Mouse (Mus musculus): ENCODE results near the gene Maff.

The Maff gene

DNA sequence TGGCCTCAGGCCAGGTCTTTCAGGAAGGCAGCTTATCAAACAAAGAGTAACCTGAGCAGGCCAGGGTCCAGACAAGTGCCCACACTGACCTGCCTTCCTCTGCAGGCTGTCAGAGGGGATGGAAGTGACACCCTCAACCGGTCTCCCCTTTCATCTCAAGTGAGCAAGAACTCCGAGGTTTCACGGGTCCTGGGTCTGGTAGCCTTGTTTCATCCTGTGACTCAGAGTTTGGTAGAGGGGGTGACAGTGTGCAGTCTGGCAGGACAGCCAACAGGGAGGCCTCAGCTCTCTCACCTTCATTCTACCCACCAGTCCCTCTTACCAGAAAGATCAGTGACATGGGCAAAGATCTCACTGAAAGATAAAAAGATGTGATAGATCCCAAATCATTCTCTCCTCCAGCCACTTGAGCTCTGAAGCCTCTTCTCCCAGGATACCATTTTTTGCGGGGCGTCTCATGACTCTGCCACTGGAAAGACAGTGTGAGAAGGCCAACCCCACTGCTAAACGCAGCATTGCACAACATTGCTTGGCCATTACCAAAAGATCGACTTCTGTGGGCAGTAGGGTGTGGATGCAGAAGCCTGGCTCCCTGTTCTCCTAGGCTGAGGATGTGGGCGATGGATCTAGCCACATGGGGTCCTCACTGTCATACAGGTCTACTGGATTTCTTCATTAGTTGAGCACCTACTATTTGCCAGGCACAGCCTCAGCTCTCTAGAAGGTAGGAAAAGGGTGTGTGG is at the start of gene Maff:
Gene Maff, plus strand, starts transcription at position 571 of the 743 bp plus-strand sequence.
- no peak for DNase-seq (ENCODE audit: low spot score)

DNA sequence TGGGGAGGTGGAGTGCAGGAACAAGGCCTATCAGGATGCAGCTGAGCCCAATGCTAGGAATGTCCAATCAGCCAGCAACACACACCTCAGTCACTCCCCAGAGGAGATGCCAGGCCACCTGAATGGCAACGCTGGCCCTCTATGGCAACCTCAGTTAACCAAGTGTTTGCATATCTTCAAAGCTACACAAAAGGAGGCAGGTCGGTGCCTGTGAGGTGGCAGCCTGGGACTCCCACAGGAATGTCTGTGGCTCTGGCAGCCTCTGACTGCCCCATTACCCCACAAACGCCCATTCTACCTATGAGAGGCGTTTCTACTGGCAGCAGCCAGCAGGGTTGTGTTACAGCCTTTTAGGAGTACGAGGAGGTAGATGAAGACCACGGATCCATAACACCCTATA is 47.9 kb upstream of the Maff start:
- DNase-seq (ENCODE audit: low spot score): no peak

DNA sequence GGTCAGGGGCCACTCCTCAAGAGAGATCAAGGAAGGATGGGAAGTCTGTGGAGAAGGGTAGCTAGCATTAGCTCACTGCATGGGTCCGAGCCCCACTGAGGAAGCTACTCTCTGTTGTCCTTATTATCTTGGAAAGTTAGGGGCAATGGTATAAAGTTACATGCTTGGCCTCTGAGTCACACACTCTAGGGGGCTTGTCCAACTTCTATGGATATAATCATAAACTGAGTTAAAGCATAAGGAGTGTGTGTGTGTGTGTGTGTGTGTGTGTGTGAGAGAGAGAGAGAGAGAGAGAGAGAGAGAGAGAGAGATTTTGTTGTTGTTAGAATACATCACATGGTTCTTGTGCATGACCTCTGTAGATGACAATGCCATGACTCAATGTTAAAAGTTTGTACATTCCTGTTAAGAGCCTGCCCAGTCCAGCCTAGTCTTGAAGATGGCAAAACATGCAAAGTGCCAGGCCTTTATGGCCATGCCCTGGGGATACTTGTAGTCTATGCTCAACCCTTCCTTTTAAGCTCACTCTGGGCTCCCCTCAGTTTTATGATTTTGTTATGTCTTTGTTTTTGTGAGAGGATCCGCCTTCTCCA is 46.8 kb upstream of the Maff start:
- DNase-seq (ENCODE audit: low spot score): no peak

DNA sequence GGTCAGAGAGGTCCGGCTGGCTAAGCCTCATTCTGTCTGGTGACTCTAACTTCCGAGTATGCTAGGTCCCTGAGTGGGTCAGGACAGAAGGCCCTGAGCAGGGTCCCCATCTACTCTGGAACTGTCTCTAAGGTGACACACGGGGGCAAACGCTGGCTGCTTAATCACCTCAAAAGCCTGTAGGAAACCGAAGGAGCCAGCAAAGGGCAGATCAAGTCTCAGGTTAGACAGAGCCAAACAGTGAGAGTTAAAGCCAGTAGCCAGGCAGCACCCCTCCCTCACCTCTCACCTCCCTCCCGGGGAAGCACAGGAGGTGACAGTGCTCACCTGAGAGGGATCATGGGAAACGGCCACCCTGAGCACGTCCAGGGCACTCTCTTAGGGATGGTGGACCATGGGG is 42.7 kb upstream of the Maff start:
- DNase-seq (ENCODE audit: low spot score): no peak

DNA sequence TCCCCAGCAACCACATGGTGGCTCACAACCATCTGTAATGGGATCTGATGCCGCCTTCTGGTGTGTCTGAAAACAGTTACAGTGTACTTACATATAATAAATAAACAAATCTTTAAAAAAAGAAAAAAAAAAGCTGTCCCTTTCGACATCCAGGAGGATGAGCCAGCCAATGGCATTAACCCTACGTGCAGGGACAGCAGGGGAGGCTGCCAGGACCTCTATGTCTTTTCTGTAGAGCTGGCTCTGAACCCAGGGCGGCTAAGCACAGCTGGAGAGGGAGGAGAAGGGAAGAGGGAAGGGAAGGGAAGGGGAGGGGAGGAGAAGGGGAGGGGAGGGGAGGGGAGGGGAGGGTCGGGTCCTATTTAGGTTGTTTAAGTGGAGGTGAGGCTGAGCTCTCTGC is 41.6 kb upstream of the Maff start:
- DNase-seq (ENCODE audit: low spot score): no peak

DNA sequence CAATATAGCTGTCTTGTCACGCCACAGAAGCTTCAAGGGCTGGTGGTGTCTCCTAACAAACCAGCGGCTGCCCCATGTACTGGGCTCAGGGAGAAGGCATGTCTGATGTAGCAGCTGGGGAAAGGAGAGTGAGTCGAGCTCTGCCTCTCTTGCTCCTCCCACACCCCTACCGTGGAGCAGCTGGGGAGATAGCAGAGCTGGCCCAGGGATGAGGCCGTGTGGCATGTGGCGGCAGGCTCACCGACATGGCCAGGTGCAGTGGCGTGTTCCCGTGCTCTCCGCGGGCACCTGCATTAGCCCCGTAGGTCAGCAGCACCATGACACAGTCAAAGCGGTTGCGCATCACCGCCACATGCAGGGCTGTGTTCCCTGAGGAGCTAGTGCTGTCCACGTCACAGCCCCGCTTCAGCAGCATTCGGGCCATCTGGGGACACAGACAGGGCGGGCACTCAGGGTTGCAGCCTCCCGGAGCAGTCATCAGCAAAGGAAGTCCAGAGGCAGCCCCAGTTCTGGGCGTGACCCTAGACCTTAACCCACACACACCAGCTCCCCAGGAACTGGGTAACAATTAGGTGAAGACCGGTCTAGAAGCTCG is 40.3 kb upstream of the Maff start:
- no peak for DNase-seq (ENCODE audit: low spot score)

DNA sequence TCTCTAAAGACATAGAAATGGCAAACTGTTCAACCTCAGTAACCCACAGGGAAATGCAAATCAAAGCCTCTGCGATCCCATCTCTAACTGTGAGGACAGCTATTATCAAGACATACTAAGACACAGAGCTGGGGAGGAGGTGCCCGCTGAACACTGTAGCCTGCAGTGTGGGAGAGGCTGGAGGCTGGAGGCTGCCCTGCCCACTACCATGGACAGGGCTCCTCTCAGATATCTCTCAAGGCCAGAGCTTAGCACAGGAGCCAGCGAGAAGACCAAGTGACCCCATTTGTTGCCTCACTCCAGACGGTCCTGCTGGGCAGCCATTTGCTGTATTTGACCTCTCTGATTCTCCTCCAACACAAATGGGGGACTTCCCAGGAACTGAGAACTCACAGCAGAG is 38.6 kb upstream of the Maff start:
- DNase-seq (ENCODE audit: low spot score): peak; percentile 55

DNA sequence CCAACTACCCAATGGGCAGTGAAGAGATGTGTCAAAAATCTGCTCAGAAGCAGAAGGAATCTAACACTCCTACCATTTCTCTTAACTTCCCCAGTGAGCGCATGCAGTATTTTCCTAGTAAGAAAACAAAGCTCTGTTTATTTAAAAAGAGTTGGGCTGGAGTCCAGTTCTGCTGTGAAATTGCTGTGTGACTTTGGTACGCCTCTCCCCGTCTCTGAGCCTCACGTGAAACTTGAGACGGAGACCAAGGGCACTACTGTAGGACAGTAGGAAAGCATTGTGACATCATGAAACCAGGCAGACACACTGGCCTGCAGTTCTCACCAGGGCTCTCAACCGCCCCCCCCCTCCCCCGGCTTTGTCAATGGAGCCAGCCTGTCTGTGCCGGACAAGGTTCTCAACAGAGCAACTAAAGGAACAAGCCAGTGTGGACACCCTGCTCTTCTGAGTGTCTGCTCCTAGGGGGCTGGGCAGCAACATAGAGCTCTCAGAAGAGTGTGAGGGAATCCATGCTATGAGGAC is 32.5 kb upstream of the Maff start:
- DNase-seq (ENCODE audit: low spot score): no peak

DNA sequence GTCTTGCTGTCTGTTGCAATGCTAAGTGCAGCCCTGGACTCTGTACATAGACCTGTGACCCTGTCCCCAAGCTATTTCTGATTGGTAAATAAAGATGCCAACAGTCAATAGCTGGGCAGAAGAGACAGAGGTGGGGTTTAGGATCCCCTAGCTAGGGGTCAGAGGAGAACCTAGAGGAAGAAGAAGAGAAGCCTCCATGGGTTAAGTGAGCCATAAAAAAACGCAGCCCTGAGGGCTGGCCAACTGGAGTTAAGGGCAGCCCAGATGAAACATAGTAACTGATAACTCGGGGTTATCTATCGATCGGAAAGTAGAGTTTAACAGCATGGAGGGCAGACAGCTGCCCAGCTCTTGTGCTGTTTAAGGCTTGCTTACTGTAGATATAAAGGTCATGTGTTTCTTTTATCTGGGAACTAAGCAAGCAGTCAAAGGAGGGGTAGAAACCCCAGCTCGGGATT is 24.7 kb upstream of the Maff start:
- no peak for DNase-seq (ENCODE audit: low spot score)

DNA sequence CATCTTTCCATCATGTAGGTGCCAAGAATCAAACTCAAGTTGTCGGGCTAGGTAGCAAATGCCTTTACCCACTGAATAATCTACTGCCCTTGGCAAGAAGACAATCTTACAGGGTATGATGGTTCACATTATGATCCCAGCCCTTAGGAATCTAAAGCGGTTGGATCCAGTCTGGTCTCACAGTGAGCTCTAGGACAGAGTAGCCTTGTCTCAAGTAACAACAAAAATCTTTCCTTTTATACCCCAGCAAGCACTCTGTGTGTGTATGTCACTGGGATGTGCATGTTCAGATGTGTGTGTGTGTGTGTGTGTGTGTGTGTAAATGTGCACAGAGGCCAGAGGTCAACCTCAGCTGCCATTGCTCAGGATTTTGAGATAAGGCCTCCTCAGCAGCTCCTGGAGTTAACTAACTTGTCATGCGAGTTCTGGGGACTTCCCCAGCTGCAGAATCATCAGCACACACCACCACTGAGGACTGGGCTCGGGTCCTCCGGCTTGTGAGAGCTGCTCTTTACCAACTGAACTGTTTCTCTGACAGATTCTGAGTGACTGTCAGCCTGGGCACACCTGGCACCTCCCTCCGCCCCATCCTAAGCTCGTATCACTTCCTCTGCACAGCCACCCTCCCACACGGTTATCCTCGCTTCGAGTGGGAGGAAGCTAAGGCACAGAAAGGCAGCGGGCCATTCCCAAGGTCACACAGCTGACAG is 24.0 kb upstream of the Maff start:
- DNase-seq (ENCODE audit: low spot score): peak; percentile 73

DNA sequence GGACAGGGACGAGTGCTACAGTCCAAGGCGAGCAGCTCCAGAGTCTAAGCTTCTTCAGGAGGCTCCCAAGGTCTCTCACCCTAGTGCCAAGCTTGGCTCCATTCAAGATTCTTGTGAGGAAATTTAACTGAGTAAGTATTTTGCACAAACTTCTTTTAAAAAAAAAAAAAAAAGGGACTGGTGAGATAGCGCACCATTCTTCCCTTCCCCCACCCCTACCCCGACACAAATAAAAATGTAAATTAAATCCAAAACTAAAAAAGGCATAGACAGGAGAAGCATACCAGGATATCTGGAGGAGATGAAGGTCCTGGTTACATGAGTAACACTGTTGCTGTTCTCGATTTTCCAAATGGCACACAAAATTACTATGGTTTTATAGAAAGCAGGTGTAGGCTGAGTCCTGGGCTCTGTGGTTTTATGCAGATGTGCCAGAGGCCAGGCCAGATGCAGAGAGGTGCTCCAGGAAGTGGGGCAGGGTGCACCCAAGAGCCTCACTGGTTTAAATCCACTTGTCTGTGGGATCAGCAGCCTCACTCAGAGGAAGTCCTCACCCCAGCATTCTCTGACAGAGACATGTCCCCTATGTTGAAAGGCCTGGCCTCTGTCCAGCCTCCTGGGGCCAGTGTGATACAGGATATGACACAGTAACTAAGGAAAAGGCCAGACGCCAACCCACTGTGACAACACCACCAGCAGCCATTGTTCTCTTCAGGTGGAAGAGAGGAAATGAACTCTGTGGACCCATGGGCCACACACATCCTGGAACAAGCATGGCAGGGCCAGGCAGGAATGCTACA is 23.2 kb upstream of the Maff start:
- peak; percentile 41 for DNase-seq (ENCODE audit: low spot score)

DNA sequence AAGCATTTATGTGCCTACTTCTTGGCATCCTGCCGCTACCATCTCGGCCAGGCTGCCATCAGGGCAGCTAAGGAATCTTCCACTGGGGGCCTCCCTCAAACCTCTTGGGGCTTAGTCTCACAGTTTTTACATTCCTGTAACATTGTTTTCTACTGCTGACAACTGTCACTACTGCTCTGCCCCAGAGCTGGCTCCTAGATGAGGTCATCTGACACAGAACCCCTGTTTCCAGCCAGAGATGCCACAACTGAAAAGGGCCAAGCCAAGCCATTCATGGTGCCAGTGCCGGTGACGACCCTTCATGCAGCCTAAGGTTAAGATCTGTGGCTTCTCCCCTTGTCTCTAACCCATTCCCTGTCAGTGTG is 22.6 kb upstream of the Maff start:
- no peak for DNase-seq (ENCODE audit: low spot score)

DNA sequence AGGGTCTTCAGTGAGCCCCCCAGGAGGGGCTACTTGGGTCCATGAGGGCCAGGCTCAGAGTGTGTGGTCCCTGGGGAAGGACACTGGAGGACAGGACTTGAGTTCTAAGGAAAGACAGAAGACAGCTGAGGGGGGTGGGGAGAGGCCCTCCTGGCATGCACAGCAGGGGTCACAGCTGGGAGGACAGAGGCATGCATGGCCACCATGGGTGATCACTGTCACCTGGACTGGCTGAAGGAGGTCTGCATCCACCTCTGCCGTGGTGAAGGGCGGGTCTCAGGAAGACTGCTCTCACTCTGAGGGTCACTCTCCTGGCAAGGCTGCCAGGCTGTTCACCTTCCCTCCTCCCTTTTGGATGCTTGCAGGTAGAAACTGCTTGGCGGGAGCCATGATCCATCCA is 22.0 kb upstream of the Maff start:
- no peak for DNase-seq (ENCODE audit: low spot score)

DNA sequence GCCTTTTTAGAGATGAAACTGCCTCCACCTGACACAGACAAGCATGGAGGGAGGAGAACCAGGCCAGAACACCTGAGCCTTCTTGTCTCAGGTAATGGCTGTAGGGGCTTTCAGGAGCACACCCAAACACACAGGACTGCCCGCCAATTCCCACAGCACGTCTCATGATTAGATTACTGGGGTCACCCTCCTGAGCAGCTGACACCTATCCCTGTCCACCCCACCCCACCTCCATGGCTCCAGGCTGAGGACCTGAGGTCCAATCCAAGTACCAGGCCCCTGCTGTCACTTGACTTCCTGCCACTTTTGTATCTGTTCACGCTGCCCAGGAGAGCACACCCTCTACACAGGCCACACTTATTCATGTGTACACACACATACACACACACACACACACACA is 20.7 kb upstream of the Maff start:
- no peak for DNase-seq (ENCODE audit: low spot score)

DNA sequence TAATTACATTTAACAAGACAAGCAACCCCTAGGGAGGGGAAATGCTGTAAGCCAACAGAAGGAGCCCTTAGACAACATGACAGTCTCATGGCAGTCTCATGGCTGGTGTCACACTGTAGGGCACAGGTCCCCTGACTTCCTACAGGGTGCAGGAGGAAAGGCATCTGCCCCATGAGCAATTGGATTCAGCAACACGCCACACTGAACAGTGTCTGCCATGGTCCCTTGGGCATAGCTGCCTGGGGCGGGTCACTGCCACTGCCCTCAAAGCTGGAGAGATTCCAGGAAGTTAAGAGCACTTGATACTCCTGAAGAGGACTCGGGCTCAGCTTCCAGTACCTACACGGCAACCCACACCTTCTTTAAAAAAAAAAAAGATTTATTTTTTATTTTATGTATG is 20.2 kb upstream of the Maff start:
- no peak for DNase-seq (ENCODE audit: low spot score)

DNA sequence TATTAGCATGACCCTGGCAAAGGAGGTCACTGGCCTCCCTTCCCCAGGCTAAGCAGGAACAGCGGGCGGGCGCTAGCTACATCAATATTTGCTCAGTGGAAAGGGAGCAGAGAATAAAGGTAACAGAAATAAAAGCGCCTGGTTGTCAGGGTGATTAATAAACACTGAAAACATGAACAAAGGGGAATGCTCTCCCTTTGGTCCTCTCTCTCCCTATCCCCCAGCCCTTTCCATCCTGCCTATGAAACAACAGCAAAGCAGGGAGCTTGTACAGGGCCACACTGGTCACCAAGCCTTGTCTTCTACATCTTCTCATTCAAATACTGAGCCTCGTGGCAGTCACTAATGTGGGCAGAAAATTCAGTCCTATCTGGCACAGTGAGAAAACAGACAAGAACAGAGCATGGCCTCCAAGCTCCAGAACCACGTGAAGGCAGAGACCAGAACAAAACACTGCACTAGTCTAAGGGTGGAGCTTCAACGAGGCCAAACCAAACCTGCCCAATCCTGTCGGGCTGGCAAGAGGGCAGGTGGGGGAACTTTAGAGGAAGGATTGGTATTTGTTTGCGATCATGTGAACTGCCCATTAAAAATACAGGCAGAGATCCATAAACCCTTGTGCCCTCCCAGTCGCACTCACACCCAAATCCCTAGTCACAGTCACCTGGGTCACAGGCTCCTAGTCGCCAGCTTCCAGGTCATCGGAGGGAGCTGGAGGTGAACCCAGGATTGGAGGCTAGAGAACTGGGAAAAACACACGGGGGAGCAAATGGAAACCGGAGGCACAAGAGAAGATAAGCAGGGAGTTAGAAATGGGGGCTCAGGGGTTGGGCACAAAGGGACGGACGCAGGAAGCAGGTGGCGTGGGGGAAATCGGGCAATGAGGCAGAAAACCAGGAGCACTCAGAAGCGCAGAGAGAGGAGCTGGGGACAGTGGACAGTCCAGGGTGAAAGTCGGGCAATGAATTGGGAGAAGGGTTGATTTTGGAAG is 19.2 kb upstream of the Maff start:
- DNase-seq (ENCODE audit: low spot score): peak; percentile 36

DNA sequence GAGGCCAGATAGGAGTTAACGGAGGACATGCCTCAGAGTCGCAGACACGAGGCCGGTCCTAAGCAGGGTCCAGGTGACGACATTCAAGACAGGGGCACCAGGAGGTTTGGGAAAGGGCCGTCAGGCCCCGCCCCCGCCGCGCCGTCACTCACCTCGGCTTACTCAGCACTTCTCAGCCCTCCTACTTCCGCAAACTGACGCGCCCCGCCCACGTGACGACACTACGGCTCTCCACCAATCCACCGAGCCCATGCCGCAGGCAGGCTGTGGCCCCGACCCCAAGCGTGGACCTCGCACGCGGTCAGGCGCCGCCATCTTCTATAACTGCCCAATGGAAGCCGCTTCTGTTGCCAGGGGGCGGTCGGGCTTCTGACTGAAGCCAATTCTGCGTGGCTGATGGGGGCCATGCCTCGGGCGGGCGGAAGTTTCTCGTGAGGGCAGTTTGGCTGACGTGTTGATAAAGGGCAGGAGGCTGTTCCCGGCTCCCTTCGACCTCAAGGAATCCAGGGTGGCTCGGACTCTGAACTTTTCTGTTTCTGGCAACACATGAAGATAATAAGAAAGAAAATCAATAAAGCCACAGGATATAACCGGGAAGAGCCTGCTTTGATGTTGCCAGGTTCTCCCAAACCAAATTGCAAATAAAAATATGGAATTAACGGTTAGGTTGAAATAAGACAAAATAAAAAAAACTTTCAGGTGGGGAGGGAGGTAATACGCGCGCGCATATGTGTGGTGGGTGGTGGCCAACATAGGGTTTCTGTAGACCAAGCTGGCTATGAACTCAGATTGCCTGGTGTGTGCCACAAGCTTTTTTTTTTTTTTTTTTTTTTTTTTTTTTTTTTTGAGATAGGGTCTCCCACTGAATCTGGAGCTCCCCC is 18.1 kb upstream of the Maff start, which contains the start of gene Pla2g6:
Gene Pla2g6, minus strand, starts transcription at position 333 of the 881 bp plus-strand sequence.
- DNase-seq (ENCODE audit: low spot score): peak; percentile 100

DNA sequence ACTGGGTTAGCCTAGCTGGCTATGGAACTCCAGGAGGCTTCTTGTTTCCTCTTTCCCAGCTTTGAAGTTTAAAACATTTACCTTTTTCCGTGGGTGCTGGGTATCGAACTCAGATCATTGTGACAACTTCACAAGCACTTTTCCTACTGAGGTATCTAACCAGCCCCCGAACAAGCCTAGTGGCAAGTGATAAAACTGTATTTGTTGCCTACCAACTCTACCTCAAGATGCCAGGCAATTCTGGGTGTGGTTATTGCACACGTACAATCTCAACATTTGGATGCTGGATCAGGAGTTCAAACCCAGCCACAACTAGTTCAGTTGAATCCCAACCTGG is 17.5 kb upstream of the Maff start:
- no peak for DNase-seq (ENCODE audit: low spot score)

DNA sequence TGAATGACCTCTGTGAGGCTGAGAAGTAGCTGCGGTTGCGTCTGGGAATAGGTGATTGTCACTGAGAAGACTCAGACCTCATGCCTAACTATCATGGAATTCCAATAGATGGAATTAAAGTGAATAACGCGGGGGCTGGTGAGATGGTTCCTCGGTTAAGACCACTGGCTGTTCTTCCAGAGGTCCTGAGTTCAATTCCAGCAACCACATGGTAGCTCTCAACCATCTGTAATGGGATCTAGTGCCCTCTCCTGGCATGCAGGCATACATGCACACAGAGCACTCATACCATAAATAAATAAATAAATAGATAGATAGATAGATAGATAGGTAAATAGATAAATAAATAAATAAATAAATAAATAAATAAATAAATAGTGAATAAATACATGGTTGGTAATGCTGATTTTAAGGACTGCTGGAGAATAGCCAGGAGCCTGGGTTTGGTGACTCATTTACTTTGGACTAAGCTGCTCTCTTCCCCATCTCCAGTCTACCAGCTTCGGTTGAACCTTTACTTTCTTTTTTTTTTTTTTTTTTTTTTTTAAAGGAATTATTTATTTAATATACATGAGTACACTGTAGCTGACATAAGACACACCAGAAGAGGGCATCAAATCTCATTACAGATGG is 17.0 kb upstream of the Maff start:
- no peak for DNase-seq (ENCODE audit: low spot score)
